In the genomic region with DNA sequence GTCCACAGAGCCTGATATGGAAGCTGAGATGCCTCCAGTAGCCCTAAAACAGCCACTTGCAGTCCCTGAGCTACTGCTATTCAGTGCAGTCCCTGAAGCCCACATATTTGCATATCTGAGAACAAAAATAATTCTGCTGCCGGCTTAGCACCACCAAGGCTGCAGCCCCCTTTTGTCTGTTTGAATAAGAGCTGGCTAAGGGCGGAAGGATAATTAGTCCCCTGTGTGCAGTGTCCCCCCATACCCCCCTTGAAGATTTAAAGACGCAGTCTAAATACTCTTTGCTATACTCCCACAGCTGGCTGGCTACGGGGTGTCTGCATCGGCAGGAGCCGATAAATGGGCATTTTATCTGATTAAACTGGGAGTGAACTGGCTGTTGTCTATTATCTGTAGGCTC, we compare ENCODE assay signal across 11 mouse cellular contexts. TPM values are rescaled to one million over a fixed set of nuclear protein-coding genes. Genes with fewer than 3 reads are reported as not detected.
DNase-seq lines count a peak whose midpoint lies in the region; ATAC-seq lines count a peak whose summit lies in the region.
"Had no signal": no experiment of that assay in that cellular context is flagged by ENCODE, and none has a peak within 500 bp of the region (broad histone marks: within the 10 kb centered on the region; RNA-seq: fewer than 3 reads in every experiment).

No protein-coding gene starts in this region.

- intact Hi-C loops in heart, postnatal 25 days (cut with DNase I) = no loop called here
- intact Hi-C loops in left cerebral cortex, postnatal 25 days (cut with DNase I) = no loop called here

- 0 out of 2 replicates have a peak overlapping the region, but pooled peaks have one; percentile 14 for H3K9ac ChIP-seq in heart, embryonic 16.5 days (ENCODE audit: low read length)
- peak overlapping the region; percentile 45; the same call in 1 of the 2 replicates for H3K9ac ChIP-seq in forebrain, embryonic 11.5 days (ENCODE audit: low read length)
- 0 out of 2 replicates have a peak overlapping the region, but pooled peaks have one; percentile 0 for H3K9ac ChIP-seq in hindbrain, embryonic 15.5 days
- peak overlapping the region; percentile 44; the same call in 1 of the 2 replicates for H3K9ac ChIP-seq in neural tube, embryonic 13.5 days

- no peak overlapping the region for H3K4me3 ChIP-seq in heart, embryonic 16.5 days (ENCODE audit: low read length)
- no peak overlapping the region for H3K4me3 ChIP-seq in forebrain, embryonic 11.5 days (ENCODE audit: low read depth, low read length)
- H3K4me3 ChIP-seq in hindbrain, embryonic 15.5 days = no peak overlapping the region
- no peak overlapping the region for H3K4me3 ChIP-seq in neural tube, embryonic 13.5 days

- H3K27ac ChIP-seq in heart, embryonic 16.5 days (ENCODE audit: low read length) = no peak overlapping the region
- H3K27ac ChIP-seq in forebrain, embryonic 11.5 days (ENCODE audit: low read depth, low read length) = peak overlapping the region; percentile 93
- H3K27ac ChIP-seq in hindbrain, embryonic 15.5 days (replicated peaks) = peak overlapping the region; percentile 77
- H3K27ac ChIP-seq in neural tube, embryonic 13.5 days (replicated peaks) = peak overlapping the region; percentile 86

- WGBS in heart, embryonic 16.5 days = 18% methylated on average over 6 of the region's 6 CpGs
- WGBS in forebrain, embryonic 11.5 days = 6% methylated on average over 6 of the region's 6 CpGs
- 8% methylated on average over 6 of the region's 6 CpGs for WGBS in hindbrain, embryonic 15.5 days
- WGBS in neural tube, embryonic 13.5 days = 7% methylated on average over 6 of the region's 6 CpGs

- no peaks in the 10 kb centered on the region for H3K9me3 ChIP-seq in heart, embryonic 16.5 days (replicated peaks; ENCODE audit: control insufficient read depth, low read length)
- H3K9me3 ChIP-seq in forebrain, embryonic 11.5 days (ENCODE audit: control insufficient read depth, low read length) = no peaks in the 10 kb centered on the region
- H3K9me3 ChIP-seq in hindbrain, embryonic 15.5 days = no peaks in the 10 kb centered on the region
- no peaks in the 10 kb centered on the region for H3K9me3 ChIP-seq in neural tube, embryonic 13.5 days

- no peaks in the 10 kb centered on the region for H3K36me3 ChIP-seq in heart, embryonic 16.5 days (ENCODE audit: control insufficient read depth, insufficient read depth)
- H3K36me3 ChIP-seq in forebrain, embryonic 11.5 days (ENCODE audit: control insufficient read depth, insufficient read depth, low read length) = no peaks in the 10 kb centered on the region
- H3K36me3 ChIP-seq in hindbrain, embryonic 15.5 days = no peaks in the 10 kb centered on the region
- H3K36me3 ChIP-seq in neural tube, embryonic 13.5 days = no peaks in the 10 kb centered on the region

- no peak overlapping the region for H3K4me2 ChIP-seq in heart, embryonic 16.5 days (ENCODE audit: low read depth, low read length)
- peak overlapping the region; percentile 29; the same call in 1 of the 2 replicates for H3K4me2 ChIP-seq in forebrain, embryonic 11.5 days (ENCODE audit: low read depth, low read length, severe bottlenecking)
- no peak overlapping the region for H3K4me2 ChIP-seq in hindbrain, embryonic 15.5 days
- peak overlapping the region; percentile 7; the same call in 1 of the 2 replicates for H3K4me2 ChIP-seq in neural tube, embryonic 13.5 days

- H3K4me1 ChIP-seq in heart, embryonic 16.5 days (ENCODE audit: control insufficient read depth, insufficient read depth, low read length) = peaks cover 11% of the 10 kb centered on the region
- peaks cover 64% of the 10 kb centered on the region for H3K4me1 ChIP-seq in forebrain, embryonic 11.5 days (replicated peaks; ENCODE audit: control insufficient read depth, insufficient read depth, low read length)
- peaks cover 56% of the 10 kb centered on the region for H3K4me1 ChIP-seq in hindbrain, embryonic 15.5 days (replicated peaks)
- H3K4me1 ChIP-seq in neural tube, embryonic 13.5 days (replicated peaks) = peaks cover 89% of the 10 kb centered on the region

- peaks cover 6% of the 10 kb centered on the region for H3K27me3 ChIP-seq in heart, embryonic 16.5 days (ENCODE audit: control insufficient read depth, insufficient read depth, low read length)
- H3K27me3 ChIP-seq in forebrain, embryonic 11.5 days (ENCODE audit: control insufficient read depth, insufficient read depth, low read length) = peaks cover 12% of the 10 kb centered on the region; the same call in 1 of the 2 replicates
- H3K27me3 ChIP-seq in hindbrain, embryonic 15.5 days = no peaks in the 10 kb centered on the region
- H3K27me3 ChIP-seq in neural tube, embryonic 13.5 days = no peaks in the 10 kb centered on the region

- no peak for ATAC-seq in heart, embryonic 16.5 days (replicated peaks; ENCODE audit: extremely low read depth, insufficient read depth, low FRiP score)
- peak; percentile 77 for ATAC-seq in forebrain, embryonic 11.5 days (replicated peaks; ENCODE audit: low FRiP score)
- ATAC-seq in hindbrain, embryonic 15.5 days (ENCODE audit: low FRiP score, low read depth) = 0 out of 2 replicates have a peak, but pooled peaks have one; percentile 47
- ATAC-seq in neural tube, embryonic 13.5 days (ENCODE audit: low read depth) = peak; percentile 57
- ATAC-seq: intestine, postnatal 0 days had no signal

- no peak for DNase-seq in heart, postnatal 25 days (ENCODE audit: low spot score)
- peak; percentile 76 for DNase-seq in forebrain, embryonic 11.5 days (ENCODE audit: low spot score)
- DNase-seq in left cerebral cortex, postnatal 25 days (ENCODE audit: low spot score in 2 of 2) = no peak
- no peak for DNase-seq in urinary bladder, adult 2 months (ENCODE audit: low spot score)
- DNase-seq in testis, postnatal 14 days (ENCODE audit: low spot score) = no peak
- DNase-seq: lung, adult 18-20 months had no signal

RNA-seq across cellular contexts. Expression of a gene that starts 15.0 kb away (rescaled TPM):
- polyA plus RNA-seq in heart, embryonic 16.5 days (2015; fragmentation: Nextera tagmentation; extraction: Ambion mirVana) = 0.30 and 0.89 TPM in 2 replicates
- total RNA-seq in heart, postnatal 25 days (2021) = 1 to 10 TPM in 1 of 2 experiments, under 1 TPM in 1; 0.23 to 1.0 TPM
- 18.0 and 21.8 TPM in 2 replicates for polyA plus RNA-seq in forebrain, embryonic 11.5 days (2014; fragmentation: Nextera tagmentation; extraction: Ambion mirVana)
- polyA plus RNA-seq in hindbrain, embryonic 15.5 days (2015; fragmentation: Nextera tagmentation; extraction: Ambion mirVana) = 16.0 and 17.5 TPM in 2 replicates
- 47.5 and 48.5 TPM in 2 replicates for polyA plus RNA-seq in neural tube, embryonic 13.5 days (2015; fragmentation: Nextera tagmentation; extraction: Ambion mirVana)
- 1 to 10 TPM; 7.2 to 8.7 TPM for total RNA-seq in left cerebral cortex, postnatal 25 days (2021)
- 0.50 and 0.63 TPM in 2 replicates for polyA plus RNA-seq in urinary bladder, adult 2 months (2012; rRNA removed)
- total RNA-seq: megakaryocyte, adult 5-6 weeks had no signal

RNA-seq across cellular contexts. Expression of a gene that starts 42.4 kb away (rescaled TPM):
- polyA plus RNA-seq in heart, embryonic 16.5 days (2015; fragmentation: Nextera tagmentation; extraction: Ambion mirVana) = 0.32 and 0.33 TPM in 2 replicates
- total RNA-seq in heart, postnatal 25 days (2021) = not detected
- not detected in 2 replicates for polyA plus RNA-seq in forebrain, embryonic 11.5 days (2014; fragmentation: Nextera tagmentation; extraction: Ambion mirVana)
- polyA plus RNA-seq in hindbrain, embryonic 15.5 days (2015; fragmentation: Nextera tagmentation; extraction: Ambion mirVana) = 1.4 and 2.3 TPM in 2 replicates
- polyA plus RNA-seq in neural tube, embryonic 13.5 days (2015; fragmentation: Nextera tagmentation; extraction: Ambion mirVana) = 0.14 and 0.18 TPM in 2 replicates
- total RNA-seq in left cerebral cortex, postnatal 25 days (2021) = 1 to 10 TPM; 3.5 to 6.7 TPM
- polyA plus RNA-seq in urinary bladder, adult 2 months (2012; rRNA removed) = 0.36 and 0.37 TPM in 2 replicates

Comparison
In these comparisons a context has a peak if more than half of its experiments do, and no peak if none do; other contexts are left out.
1. H3K4me2 ChIP-seq: peak in forebrain, embryonic 11.5 days (single experiment) and neural tube, embryonic 13.5 days (single experiment); none in heart, embryonic 16.5 days (single experiment) and hindbrain, embryonic 15.5 days (single experiment).
2. Peak in every context shown above with its lines, with median percentiles within 50 percentile points of each other: H3K9ac ChIP-seq.